Mouse (Mus musculus): ENCODE data around the gene Gm3239.
"Not testable (repeated sequence)": the region's sequence is repeated elsewhere in the genome, so short reads cannot be mapped to it uniquely, and the experiment has no call there.

The Gm3239 gene

GRCm38 (mm10) chr14:4663892-4664291 lies at the start of gene Gm3239:
TSS of gene Gm3239 (plus strand) at chr14:4664192.
- DNase-seq (ENCODE audit: low spot score), result not testable (repeated sequence)

- DNase-seq (ENCODE audit: low spot score), result not testable (repeated sequence)
These were observed 31.9 kb upstream of the Gm3239 start, which contains the start of gene Gm8159 for GRCm38 (mm10) chr14:4632052-4632451. TSS of gene Gm8159 (plus strand) at chr14:4632352.

- DNase-seq (ENCODE audit: low spot score), result not testable (repeated sequence)
These were observed 14.7 kb upstream of the Gm3239 start for GRCm38 (mm10) chr14:4649309-4649708.

GRCm38 (mm10) chr14:4650324-4650723 lies 13.7 kb upstream of the Gm3239 start:
- not testable (repeated sequence) for DNase-seq (ENCODE audit: low spot score)

GRCm38 (mm10) chr14:4708938-4709337 lies 44.9 kb downstream of the Gm3239 start, which contains the start of gene Gm7876:
TSS of gene Gm7876 (plus strand) at chr14:4709238.
- DNase-seq (ENCODE audit: low spot score), result not testable (repeated sequence)

Measured in retina, embryonic 14.5 days (tissue).